Mouse (Mus musculus) CD4-positive naive resting alpha-beta T cell, adult 76 days (primary cell): ENCODE results near the gene Ppp1r3a. TPM values are rescaled to one million over a fixed set of nuclear protein-coding genes. Genes with fewer than 3 reads are reported as not detected.

ENCODE experiments used
- total RNA-seq: library from RNA; stranded (reverse); gene quantifications from one replicate; pipeline ENCODE4 v1.2.4, GENCODE M21; 2023

The Ppp1r3a gene
- not detected for total RNA-seq

DNA sequence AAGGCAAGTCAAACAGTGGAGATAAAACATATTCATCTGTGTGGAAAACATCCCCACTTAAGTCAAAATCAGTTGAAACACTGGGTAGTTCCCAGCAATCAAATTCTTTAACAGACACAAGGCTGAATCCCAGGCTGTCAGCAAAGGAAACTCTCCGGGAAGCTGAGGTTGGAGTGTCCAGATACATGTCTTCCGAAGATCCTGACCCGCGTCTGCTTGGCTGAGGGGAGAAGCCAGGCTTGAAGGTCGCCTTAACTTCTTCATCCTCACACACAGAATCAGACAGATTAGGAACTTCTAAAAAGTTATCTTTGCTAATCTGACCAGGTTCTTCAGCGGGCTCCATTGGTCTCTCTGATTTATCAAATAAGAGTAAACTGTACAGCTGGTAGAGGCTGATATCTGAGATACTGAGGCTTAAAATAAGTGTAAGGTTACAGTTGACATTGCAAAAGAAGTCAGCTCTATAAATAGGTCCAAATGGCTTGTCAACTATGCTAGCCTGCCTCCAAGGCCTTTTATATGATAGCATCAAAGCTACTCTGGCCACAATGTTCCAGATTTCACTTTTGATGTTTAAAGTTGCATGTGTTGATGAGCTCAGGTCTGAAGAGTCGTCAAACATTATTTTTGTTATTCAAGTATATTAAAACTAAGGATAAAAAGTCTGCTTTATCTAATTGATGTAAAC is at the start of gene Ppp1r3a:
TSS of gene Ppp1r3a (minus strand) at position 374 of the 691 bp plus-strand sequence.

Other genes with a start within 250 kb of the Ppp1r3a start
- gene Foxp2, start 146.1 kb upstream of the Ppp1r3a start, total RNA-seq: not detected